Mouse (Mus musculus): ENCODE results near the gene C2cd4a. TPM values are rescaled to one million over a fixed set of nuclear protein-coding genes. Genes with fewer than 3 reads are reported as not detected.

C2cd4a gene
- total RNA-seq, 2 experiments from 2014 or later: not detected

DNA sequence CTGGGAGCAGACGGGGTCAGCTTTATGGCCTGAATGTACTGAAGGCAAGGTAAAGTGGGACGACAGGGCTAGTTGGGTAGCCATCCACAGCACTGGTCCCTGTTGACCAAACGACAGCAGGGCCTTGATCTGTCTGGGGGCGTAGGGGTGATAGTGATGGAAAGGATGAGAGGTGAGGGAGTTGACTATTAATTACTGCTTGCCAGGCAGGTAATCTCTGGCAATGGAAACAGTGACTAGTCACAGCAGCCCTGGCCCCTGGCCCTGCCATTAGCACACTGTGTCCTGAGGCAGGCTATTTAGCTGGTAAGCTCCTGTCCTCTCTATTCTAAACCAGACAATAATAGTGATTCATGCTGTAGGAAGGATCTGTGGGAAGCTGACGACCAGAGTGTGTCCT is 39.7 kb downstream of the C2cd4a start:
- no peak for DNase-seq

DNA sequence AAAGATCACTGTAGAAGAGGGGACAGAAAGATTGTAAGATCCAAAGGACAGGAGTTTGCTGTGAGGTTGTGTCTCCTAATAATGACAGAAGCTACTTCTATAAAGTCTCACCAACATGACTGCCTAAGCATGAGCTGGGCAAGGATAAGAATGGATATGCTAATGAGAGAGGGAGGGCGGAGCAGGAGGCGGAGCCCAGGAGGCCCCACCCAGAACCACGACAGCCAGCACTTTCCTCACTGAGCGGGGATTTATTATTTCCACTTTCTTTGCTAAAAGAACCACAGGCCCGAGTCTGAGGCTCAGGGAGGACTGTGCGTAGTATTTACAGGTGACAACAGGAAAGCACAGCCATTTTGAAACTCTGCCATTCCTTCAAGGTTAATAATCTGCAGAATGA is 44.5 kb downstream of the C2cd4a start:
- DNase-seq: no peak

DNA sequence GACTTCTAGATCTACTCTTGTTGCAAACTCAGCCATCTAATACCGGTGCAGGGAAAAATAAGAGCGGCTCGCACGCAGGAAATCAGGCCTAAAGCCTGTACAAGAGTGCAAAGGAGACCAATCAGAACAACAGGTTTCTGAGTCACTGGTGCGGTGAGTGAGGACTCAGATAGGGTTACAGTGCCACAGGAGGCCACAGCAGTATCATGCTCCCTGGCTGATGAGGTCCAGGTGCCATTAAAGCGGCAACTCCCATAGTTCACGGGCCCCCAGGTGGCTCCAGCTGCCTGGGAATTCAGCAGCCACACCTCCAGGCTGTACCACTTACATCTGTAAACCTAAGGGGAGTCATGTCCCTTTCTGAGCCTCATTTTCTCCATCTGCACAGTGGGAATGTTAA is 45.8 kb downstream of the C2cd4a start:
- DNase-seq: no peak

DNA sequence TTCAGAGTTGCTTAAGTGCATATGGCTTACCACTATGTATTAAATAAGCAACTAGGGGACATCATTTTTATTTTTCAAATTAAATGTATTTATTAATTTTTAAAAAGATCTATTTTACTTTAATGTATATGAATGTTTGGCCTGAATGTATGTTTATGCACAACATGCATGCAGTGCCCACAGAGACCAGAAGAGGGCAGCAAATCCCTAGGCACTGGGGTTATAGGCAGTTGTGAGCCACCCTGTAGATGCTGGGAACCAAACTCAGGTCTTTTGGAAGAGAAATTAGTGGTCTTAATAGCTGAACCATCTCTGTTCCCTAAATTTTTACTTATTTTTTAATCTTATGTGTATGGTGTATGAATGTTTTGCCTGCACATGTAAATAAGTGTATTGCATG is 48.2 kb downstream of the C2cd4a start:
- DNase-seq: no peak

DNA sequence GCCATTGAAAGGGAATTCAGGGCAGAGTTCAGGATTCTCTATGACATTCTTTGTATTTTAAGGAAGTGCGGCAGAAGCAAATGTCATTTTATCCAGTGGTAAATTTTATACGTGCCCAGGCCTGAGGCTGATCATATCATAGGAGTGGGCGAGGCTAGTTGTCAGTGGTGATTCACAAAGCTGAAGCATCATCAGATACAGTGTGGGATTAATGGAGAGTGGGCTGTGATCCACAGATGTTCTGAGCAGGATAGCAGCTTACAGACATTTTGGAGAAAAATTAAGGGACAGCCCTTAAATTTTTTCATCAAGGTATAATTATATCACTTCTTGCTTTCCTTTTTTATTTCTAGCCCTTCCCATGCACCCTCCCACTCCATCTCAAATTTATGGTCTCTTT is 48.7 kb downstream of the C2cd4a start:
- DNase-seq: no peak

DNA sequence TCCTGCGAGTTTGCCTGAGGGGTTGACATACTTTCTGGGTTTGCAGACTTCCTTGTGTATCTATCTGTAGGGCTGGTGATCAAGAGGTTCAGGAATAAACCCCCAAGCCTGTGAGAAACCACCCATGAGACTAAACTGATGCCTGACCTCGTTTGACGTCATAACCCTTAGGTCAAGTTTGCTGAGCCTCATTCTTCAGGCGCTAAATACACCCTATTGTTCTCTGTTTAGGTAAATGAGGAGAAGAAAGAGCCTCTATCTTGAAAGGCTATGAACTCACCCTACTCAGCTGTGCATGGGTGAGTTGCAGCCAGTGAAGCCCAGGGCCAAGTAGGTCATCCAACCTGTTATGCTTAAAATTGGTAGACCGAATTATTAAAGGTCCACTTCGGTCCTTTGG is 49.3 kb downstream of the C2cd4a start:
- no peak for DNase-seq

Other genes with a start within 250 kb of the C2cd4a start
- gene C2cd4b, start 72.9 kb downstream of the C2cd4a start, total RNA-seq (2021): 1 to 10 TPM; 1.1 to 2.0 TPM
- 10 to 100 TPM; 43.6 to 70.3 TPM for gene Vps13c, start 8.1 kb upstream of the C2cd4a start, total RNA-seq (2021)